Mouse (Mus musculus): ENCODE measurements around the gene Tle3.

GRCm38 (mm10) chr9:61446965-61447364, 74.8 kb downstream of the Tle3 start:
- TF ChIP-seq CTCF (IDR thresholded peaks at IDR 0.05; ENCODE audit: low read depth, low read length) (no peak), POLR2A (IDR thresholded peaks at IDR 0.05; ENCODE audit: extremely low read depth, insufficient read depth, low read length) (no peak)

Measured in liver, adult 2 months (tissue).